Mouse (Mus musculus) liver, adult 2 months (tissue): Measurements from ENCODE around the gene Pank1.

Source experiments
- CTCF ChIP-seq: fragments of 200-500 bp; IDR thresholded peaks from 2 replicates; pipeline ENCODE4 v1.5.1; 2011; ENCODE audit warnings: low read depth, low read length, control low read depth
- POLR2A ChIP-seq: fragments of 200-500 bp; IDR thresholded peaks from 2 replicates; pipeline ENCODE4 v1.6.1; 2011; ENCODE audit warnings: low read length, control low read depth; ENCODE audit not compliant: insufficient read depth; ENCODE audit errors: extremely low read depth

DNA sequence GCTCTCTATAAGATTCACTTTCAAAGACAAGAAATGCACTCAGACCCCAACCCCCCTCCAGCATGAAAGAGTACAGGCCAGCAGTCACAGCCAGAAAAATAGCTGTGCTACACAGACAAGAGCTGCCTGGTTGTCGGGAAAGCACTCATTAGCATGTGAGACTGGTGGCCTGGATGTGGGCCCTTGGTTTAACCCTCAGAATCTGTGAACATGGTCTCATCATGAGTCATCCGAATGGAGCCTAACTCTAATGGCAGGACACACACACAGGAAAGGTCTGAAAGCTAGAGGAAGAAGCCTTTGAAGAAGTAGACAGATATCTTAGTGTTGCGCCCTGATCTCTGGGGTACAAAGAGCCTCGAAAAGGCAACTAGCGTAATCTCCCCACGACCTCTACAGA, 51.8 kb downstream of the Pank1 start:
- TF ChIP-seq POLR2A (no peak), CTCF (no peak)
